Mouse (Mus musculus): ENCODE data around the gene H2-M1. TPM values are rescaled to one million over a fixed set of nuclear protein-coding genes. Genes with fewer than 3 reads are reported as not detected.

The H2-M1 gene
- not detected for polyA plus RNA-seq (2017; shearing (Covaris generic))

GRCm38 (mm10) chr17:36672119-36672518, at the start of gene H2-M1:
Gene H2-M1, minus strand, starts transcription at chr17:36672219.
- ATAC-seq = no peak

GRCm38 (mm10) chr17:36697693-36698092, 25.7 kb upstream of the H2-M1 start:
- ATAC-seq = no peak

DNA sequence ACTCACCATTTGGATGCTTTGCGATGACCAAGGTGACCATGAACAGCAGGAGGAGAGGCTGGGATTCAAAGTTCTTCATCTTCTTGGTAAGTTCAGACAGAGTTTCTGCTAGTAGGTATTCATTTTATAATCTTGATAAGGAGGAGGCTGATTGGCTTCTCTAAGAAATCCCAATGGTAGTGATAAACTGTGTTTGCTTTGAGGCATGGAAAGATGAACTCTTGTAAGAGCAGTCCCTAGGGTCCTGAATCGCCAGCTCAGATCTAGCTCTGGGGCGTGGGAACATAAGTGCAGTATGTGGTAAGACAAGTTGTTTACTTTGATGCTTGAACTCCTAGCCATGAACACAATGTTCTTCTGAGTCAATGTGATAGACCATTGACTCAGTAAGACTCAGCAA, 29.5 kb downstream of the H2-M1 start, which contains the start of gene H2-M9:
Gene H2-M9 (minus strand): TSS at position 101 of the 400 bp plus-strand sequence.
- ATAC-seq = no peak

Other genes with a start within 250 kb of the H2-M1 start
- gene H2-M10.4, start 209.9 kb downstream of the H2-M1 start, polyA plus RNA-seq (2017; shearing (Covaris generic)) = not detected
- not detected for gene H2-M11, start 125.1 kb downstream of the H2-M1 start, polyA plus RNA-seq (2017; shearing (Covaris generic))
- gene H2-M9, start 29.6 kb downstream of the H2-M1 start, polyA plus RNA-seq (2017; shearing (Covaris generic)) = not detected
- not detected for gene H2-M10.5, start 100.7 kb upstream of the H2-M1 start, polyA plus RNA-seq (2017; shearing (Covaris generic))
- gene H2-M10.6, start 140.0 kb upstream of the H2-M1 start, polyA plus RNA-seq (2017; shearing (Covaris generic)) = not detected
- 10 to 100 TPM; 59.1 to 61.1 (median 60.5) TPM for gene Trim26, start 164.9 kb upstream of the H2-M1 start, polyA plus RNA-seq (2017; shearing (Covaris generic))
- under 1 TPM; 0.32 to 0.47 (median 0.33) TPM for gene Trim15, start 195.0 kb upstream of the H2-M1 start, polyA plus RNA-seq (2017; shearing (Covaris generic))
- gene Trim10, start 197.4 kb upstream of the H2-M1 start, polyA plus RNA-seq (2017; shearing (Covaris generic)) = not detected
- gene Trim40, start 217.9 kb upstream of the H2-M1 start, polyA plus RNA-seq (2017; shearing (Covaris generic)) = not detected
- not detected for gene Trim31, start 225.9 kb upstream of the H2-M1 start, polyA plus RNA-seq (2017; shearing (Covaris generic))

All from inflammation-experienced regulatory T-cells, adult 6 months (primary cell).